Mouse (Mus musculus): ENCODE measurements around the gene Nxnl1. TPM values are rescaled to one million over a fixed set of nuclear protein-coding genes. Genes with fewer than 3 reads are reported as not detected.
"Not testable (repeated sequence)": the region's sequence is repeated elsewhere in the genome, so short reads cannot be mapped to it uniquely, and the experiment has no call there.

The Nxnl1 gene
- total RNA-seq, 2 experiments from 2014 or later: 0.14 to 0.31 TPM

GRCm38 (mm10) chr8:71560071-71560470 lies 6.3 kb downstream of the Nxnl1 start:
- DNase-seq (ENCODE audit: low spot score): no peak
- intact Hi-C loops (cut with DNase I): no loop called here

- intact Hi-C loops (cut with DNase I): no loop called here
- DNase-seq (ENCODE audit: low spot score): peak; percentile 39
Observed at GRCm38 (mm10) chr8:71558958-71559690, 7.3 kb downstream of the Nxnl1 start.

GRCm38 (mm10) chr8:71558071-71558957 lies 8.1 kb downstream of the Nxnl1 start, which contains the start of gene Tmem221:
Gene Tmem221 (minus strand): TSS chr8:71558871.
- no peak for DNase-seq (ENCODE audit: low spot score)
- intact Hi-C loops (cut with DNase I): no loop called here

- intact Hi-C loops (cut with DNase I): no loop called here
Observed at GRCm38 (mm10) chr8:71554644-71555043, 11.8 kb downstream of the Nxnl1 start.

GRCm38 (mm10) chr8:71554001-71554400 lies 12.4 kb downstream of the Nxnl1 start:
- DNase-seq (ENCODE audit: low spot score): no peak
- intact Hi-C loops (cut with DNase I): no loop called here

More at GRCm38 (mm10) chr8:71554644-71555043, 11.8 kb downstream of the Nxnl1 start:
- no peak for DNase-seq (ENCODE audit: low spot score)

GRCm38 (mm10) chr8:71552770-71553169 lies 13.6 kb downstream of the Nxnl1 start:
- no peak for DNase-seq (ENCODE audit: low spot score)
- intact Hi-C loops (cut with DNase I): no loop called here

- intact Hi-C loops (cut with DNase I): no loop called here
- no peak for DNase-seq (ENCODE audit: low spot score)
Observed at GRCm38 (mm10) chr8:71550754-71551153, 15.6 kb downstream of the Nxnl1 start.

GRCm38 (mm10) chr8:71547590-71547989 lies 18.8 kb downstream of the Nxnl1 start:
- intact Hi-C loops (cut with DNase I): no loop called here
- DNase-seq (ENCODE audit: low spot score): no peak

- intact Hi-C loops (cut with DNase I): no loop called here
- no peak for DNase-seq (ENCODE audit: low spot score)
Observed at GRCm38 (mm10) chr8:71545053-71545452, 21.3 kb downstream of the Nxnl1 start.

GRCm38 (mm10) chr8:71543755-71544154 lies 22.6 kb downstream of the Nxnl1 start:
- intact Hi-C loops (cut with DNase I): no loop called here
- DNase-seq (ENCODE audit: low spot score): no peak

- intact Hi-C loops (cut with DNase I): no loop called here
Observed at GRCm38 (mm10) chr8:71542632-71543343, 23.6 kb downstream of the Nxnl1 start, which contains the start of gene Mvb12a. Gene Mvb12a (plus strand): TSS chr8:71542922.

GRCm38 (mm10) chr8:71537028-71537867 lies 29.2 kb downstream of the Nxnl1 start, which contains the start of gene Bst2:
Gene Bst2 (minus strand): TSS chr8:71537456.
- peak; percentile 82 for DNase-seq (ENCODE audit: low spot score)

More at GRCm38 (mm10) chr8:71542632-71543343, 23.6 kb downstream of the Nxnl1 start, which contains the start of gene Mvb12a:
- DNase-seq (ENCODE audit: low spot score): peak; percentile 96

GRCm38 (mm10) chr8:71535663-71536062 lies 30.7 kb downstream of the Nxnl1 start:
- intact Hi-C loops (cut with DNase I): no loop called here
- DNase-seq (ENCODE audit: low spot score): no peak

More at GRCm38 (mm10) chr8:71537028-71537867, 29.2 kb downstream of the Nxnl1 start, which contains the start of gene Bst2:
- intact Hi-C loops (cut with DNase I): no loop called here

GRCm38 (mm10) chr8:71534263-71534810 lies 32.1 kb downstream of the Nxnl1 start:
- intact Hi-C loops (cut with DNase I): no loop called here
- DNase-seq (ENCODE audit: low spot score): no peak

GRCm38 (mm10) chr8:71530735-71531467 lies 35.5 kb downstream of the Nxnl1 start:
- intact Hi-C loops (cut with DNase I): not testable (repeated sequence)

GRCm38 (mm10) chr8:71528362-71529073 lies 37.9 kb downstream of the Nxnl1 start:
- peak; percentile 43 for DNase-seq (ENCODE audit: low spot score)

More at GRCm38 (mm10) chr8:71530735-71531467, 35.5 kb downstream of the Nxnl1 start:
- not testable (repeated sequence) for DNase-seq (ENCODE audit: low spot score)

GRCm38 (mm10) chr8:71527162-71527870 lies 39.1 kb downstream of the Nxnl1 start:
- DNase-seq (ENCODE audit: low spot score): no peak
- intact Hi-C loops (cut with DNase I): no loop called here

More at GRCm38 (mm10) chr8:71528362-71529073, 37.9 kb downstream of the Nxnl1 start:
- intact Hi-C loops (cut with DNase I): no loop called here
